Mouse (Mus musculus) heart, adult 2 months (tissue): ENCODE results near the gene Ap1m1.

Experiments used
- CTCF ChIP-seq: fragments of 200-600 bp; IDR thresholded peaks from 2 replicates; pipeline ENCODE4 v1.8.1; 2022; ENCODE audit warnings: antibody characterized with exemption, mild to moderate bottlenecking, moderate library complexity
- EP300 ChIP-seq: fragments of 200-500 bp; IDR thresholded peaks from 2 replicates; pipeline ENCODE4 v1.6.1; 2011; ENCODE audit warnings: low read depth, low read length, control low read depth; ENCODE audit not compliant: insufficient read depth
- POLR2A ChIP-seq: fragments of 200-500 bp; IDR thresholded peaks from 2 replicates; pipeline ENCODE4 v1.6.1; 2011; ENCODE audit warnings: mild to moderate bottlenecking, low read depth, low read length, control low read depth; ENCODE audit not compliant: insufficient read depth

GRCm38 (mm10) chr8:72210710-72211109 is 29.1 kb upstream of the Ap1m1 start:
- TF ChIP-seq CTCF (no peak), POLR2A (no peak), EP300 (no peak)
